Mouse (Mus musculus): Measurements from ENCODE around the gene Slc34a3. TPM values are rescaled to one million over a fixed set of nuclear protein-coding genes. Genes with fewer than 3 reads are reported as not detected.
A peak's percentile ranks its signal among the peaks of the same experiment; 100 is the strongest.

Slc34a3 gene
- polyA plus RNA-seq (2016; fragmentation: Nextera tagmentation; extraction: Ambion mirVana), result not detected in 2 replicates

GRCm38 (mm10) chr2:25234050-25234449 lies at the start of gene Slc34a3:
Slc34a3 (minus strand) TSS chr2:25234364.
- Histone ChIP-seq H3K4me2 (replicated peaks) (no peak within 1 kb of the TSS), H3K4me1 (no peaks in the 10 kb centered on the region), H3K9me3 (replicated peaks) (no peaks in the 10 kb centered on the region), H3K27me3 (peaks cover 25% of the 10 kb centered on the region), H3K27ac (no peak within 1 kb of the TSS), H3K9ac (no peak within 1 kb of the TSS), H3K4me3 (no peak within 1 kb of the TSS), H3K36me3 (no peaks in the 10 kb centered on the region)
- WGBS, result 87% methylated on average over 3 of the region's 3 CpGs
- no peak for ATAC-seq (ENCODE audit: low FRiP score)

- H3K36me3 ChIP-seq, result peaks cover 92% of the 10 kb centered on the region
- no peaks in the 10 kb centered on the region for H3K9me3 ChIP-seq (replicated peaks)
- no peak overlapping the region for H3K4me2 ChIP-seq (replicated peaks)
- no peaks in the 10 kb centered on the region for H3K27me3 ChIP-seq
- no peak for ATAC-seq (ENCODE audit: low FRiP score)
- no peak overlapping the region for H3K4me3 ChIP-seq
- whole genome bisulfite sequencing, result 60% methylated on average over 13 of the region's 13 CpGs
- H3K9ac ChIP-seq, result no peak overlapping the region
- no peak overlapping the region for H3K27ac ChIP-seq
- H3K4me1 ChIP-seq, result 0 out of 2 replicates have a peak, but pooled peaks cover 3% of the 10 kb centered on the region
Observed at GRCm38 (mm10) chr2:25278928-25279882, 45.0 kb upstream of the Slc34a3 start.

DNA sequence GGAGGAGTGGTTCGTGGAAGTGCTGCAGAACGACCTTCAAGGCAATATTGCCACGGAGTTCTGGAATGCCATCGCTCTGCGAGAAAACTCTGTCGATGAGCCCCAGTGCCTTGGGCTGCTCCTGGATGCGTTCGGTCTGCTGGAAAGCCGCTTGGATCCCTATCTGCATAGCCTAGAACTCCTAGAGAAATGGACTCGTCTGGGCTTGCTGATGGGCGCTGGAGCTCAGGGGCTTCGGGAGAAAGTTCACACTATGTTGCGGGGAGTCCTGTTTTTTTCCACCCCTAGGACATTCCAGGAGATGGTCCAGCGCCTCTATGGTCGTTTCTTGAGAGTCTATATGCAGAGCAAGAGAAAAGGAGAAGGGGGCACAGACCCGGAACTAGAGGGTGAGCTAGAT lies 38.8 kb upstream of the Slc34a3 start:
- 34% methylated on average over 16 of the region's 16 CpGs for WGBS
- no peak overlapping the region for H3K27ac ChIP-seq

DNA sequence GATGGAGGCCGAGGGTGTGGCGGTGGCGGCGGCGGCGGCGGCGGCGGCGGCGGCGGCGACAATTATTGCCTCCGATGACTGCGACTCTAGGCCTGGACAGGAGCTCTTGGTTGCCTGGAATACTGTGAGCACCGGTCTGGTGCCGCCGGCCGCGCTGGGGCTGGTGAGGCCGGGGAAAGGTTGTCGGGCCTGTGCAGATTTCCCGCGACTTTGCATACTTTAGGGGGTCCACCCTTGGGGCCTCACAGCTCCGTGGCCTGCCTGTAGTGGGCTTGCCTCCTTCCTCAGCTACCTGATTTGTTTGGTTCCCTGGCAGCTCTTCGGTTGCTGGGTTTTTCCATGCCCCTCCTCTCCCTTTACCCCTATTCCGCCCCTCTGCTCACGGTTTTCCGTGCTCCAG lies 38.4 kb upstream of the Slc34a3 start:
- Histone ChIP-seq H3K9ac (peak overlapping the region; percentile 93), H3K4me1 (peaks cover 32% of the 10 kb centered on the region), H3K4me2 (replicated peaks) (peak overlapping the region; percentile 86), H3K27me3 (no peaks in the 10 kb centered on the region), H3K4me3 (peak overlapping the region; percentile 90), H3K27ac (no peak overlapping the region), H3K9me3 (replicated peaks) (no peaks in the 10 kb centered on the region), H3K36me3 (peaks cover 54% of the 10 kb centered on the region)
- ATAC-seq (ENCODE audit: low FRiP score), result peak; percentile 72
- 2% methylated on average over 29 of the region's 29 CpGs for WGBS

More for the DNA sequence above, 38.8 kb upstream of the Slc34a3 start:
- Histone ChIP-seq H3K4me3 (peak overlapping the region; percentile 90), H3K36me3 (peaks cover 59% of the 10 kb centered on the region), H3K27me3 (no peaks in the 10 kb centered on the region), H3K9ac (peak overlapping the region; percentile 93), H3K4me1 (peaks cover 27% of the 10 kb centered on the region), H3K9me3 (replicated peaks) (no peaks in the 10 kb centered on the region), H3K4me2 (replicated peaks) (peak overlapping the region; percentile 86)
- no peak; the same call in 1 of the 2 replicates for ATAC-seq (ENCODE audit: low FRiP score)

GRCm38 (mm10) chr2:25271827-25272511 lies 37.8 kb upstream of the Slc34a3 start, which contains the start of the genes Ssna1 and Anapc2:
Ssna1 (minus strand) TSS chr2:25272438.
Anapc2 (plus strand) TSS chr2:25272478.
- H3K27ac ChIP-seq, result peak within 1 kb of the TSS; percentile 80
- under 1% methylated on average over 55 of the region's 55 CpGs for WGBS
- no peaks in the 10 kb centered on the region for H3K27me3 ChIP-seq
- peak within 1 kb of the TSS; percentile 86 for H3K4me2 ChIP-seq (replicated peaks)
- no peaks in the 10 kb centered on the region for H3K9me3 ChIP-seq (replicated peaks)
- ATAC-seq (ENCODE audit: low FRiP score), result peak; percentile 95
- H3K4me3 ChIP-seq, result peak within 1 kb of the TSS; percentile 90
- H3K4me1 ChIP-seq, result peaks cover 37% of the 10 kb centered on the region
- H3K9ac ChIP-seq, result peak within 1 kb of the TSS; percentile 93
- peaks cover 49% of the 10 kb centered on the region for H3K36me3 ChIP-seq

DNA sequence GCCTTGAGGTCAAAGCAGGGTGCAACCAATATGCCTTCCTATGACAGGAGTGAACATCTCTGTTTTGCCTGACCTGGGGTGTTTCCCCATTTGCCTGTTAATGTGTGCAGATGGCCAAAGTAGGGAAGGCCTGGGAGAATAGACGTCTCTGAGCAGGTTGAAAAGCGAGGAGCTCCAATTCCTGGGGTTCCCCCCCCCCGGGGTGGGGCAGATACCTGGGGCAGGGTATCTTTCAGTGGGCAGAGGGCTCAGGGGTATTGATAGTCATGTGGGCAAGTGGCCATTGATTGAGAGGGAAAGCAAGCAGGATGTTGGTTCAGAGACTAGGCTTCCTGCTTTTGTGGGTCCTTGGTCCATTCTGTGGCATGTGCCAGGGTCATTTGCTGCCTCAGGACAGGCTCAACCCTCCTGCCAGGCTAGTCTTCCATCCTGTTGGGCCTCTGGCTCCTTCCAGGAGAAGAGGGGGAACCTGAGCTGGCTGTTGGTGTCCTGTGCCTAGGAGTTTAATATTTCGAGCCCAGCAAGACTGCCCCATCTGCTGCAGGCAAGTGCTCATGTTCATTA lies 33.7 kb upstream of the Slc34a3 start:
- Histone ChIP-seq H3K9ac (no peak overlapping the region), H3K4me2 (replicated peaks) (0 out of 2 replicates have a peak overlapping the region, but pooled peaks have one; percentile 11), H3K9me3 (replicated peaks) (no peaks in the 10 kb centered on the region), H3K27ac (no peak overlapping the region), H3K4me1 (peaks cover 62% of the 10 kb centered on the region), H3K36me3 (peaks cover 19% of the 10 kb centered on the region), H3K27me3 (peaks cover 23% of the 10 kb centered on the region), H3K4me3 (no peak overlapping the region)
- no peak for ATAC-seq (ENCODE audit: low FRiP score)
- WGBS, result 73% methylated on average over 4 of the region's 4 CpGs

DNA sequence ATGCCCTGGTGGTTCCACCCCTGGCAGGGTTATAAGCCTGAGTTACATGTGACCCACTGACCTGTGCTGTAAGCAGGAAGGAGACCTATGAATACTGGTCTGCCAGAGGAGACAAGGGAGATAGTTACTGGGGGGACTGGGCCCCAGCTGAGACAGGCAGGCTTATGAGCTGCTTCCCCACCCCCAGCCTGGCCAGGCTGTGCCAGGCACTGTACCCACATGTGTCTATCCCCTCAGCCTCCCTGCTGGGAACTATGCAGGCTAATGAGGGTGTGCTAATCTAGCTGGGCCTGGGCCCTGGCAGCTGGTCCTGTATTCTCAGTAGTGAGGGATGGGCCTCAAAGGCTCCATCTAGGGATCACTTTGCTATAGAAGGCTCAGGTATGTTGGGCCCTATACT lies 33.1 kb upstream of the Slc34a3 start:
- Histone ChIP-seq H3K27ac (no peak overlapping the region; the same call in 1 of the 2 replicates), H3K27me3 (peaks cover 23% of the 10 kb centered on the region), H3K36me3 (peaks cover 19% of the 10 kb centered on the region), H3K9me3 (replicated peaks) (no peaks in the 10 kb centered on the region), H3K4me1 (peaks cover 62% of the 10 kb centered on the region), H3K9ac (no peak overlapping the region), H3K4me3 (no peak overlapping the region; the same call in 1 of the 2 replicates), H3K4me2 (replicated peaks) (peak overlapping the region; percentile 99)
- no peak for ATAC-seq (ENCODE audit: low FRiP score)

DNA sequence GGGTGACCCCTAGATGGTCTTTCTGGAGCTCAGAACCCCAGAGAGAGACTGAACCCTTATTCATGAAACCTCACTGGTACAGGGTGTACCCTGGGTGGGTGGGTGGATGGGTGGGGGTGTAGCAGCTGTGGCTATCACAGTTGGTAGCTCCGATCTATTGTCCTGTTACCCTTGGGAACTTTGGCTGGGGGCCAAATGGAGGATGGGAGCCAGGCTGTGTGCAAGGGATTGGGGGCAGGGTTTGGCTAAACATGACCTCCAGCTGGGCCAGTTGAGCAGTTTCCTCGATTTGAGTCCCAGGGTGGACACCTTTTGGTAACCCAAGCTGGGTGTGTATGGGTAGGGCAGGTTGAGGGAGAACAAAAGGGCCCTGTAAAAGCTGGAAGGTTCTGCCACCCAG lies 32.6 kb upstream of the Slc34a3 start:
- WGBS, result 46% methylated on average over 2 of the region's 2 CpGs
- Histone ChIP-seq H3K4me2 (replicated peaks) (peak overlapping the region; percentile 99), H3K4me1 (peaks cover 65% of the 10 kb centered on the region), H3K36me3 (peaks cover 19% of the 10 kb centered on the region), H3K27me3 (peaks cover 23% of the 10 kb centered on the region), H3K27ac (peak overlapping the region; percentile 8; the same call in 1 of the 2 replicates), H3K9me3 (replicated peaks) (no peaks in the 10 kb centered on the region), H3K9ac (peak overlapping the region; percentile 13), H3K4me3 (no peak overlapping the region; the same call in 1 of the 2 replicates)
- ATAC-seq (ENCODE audit: low FRiP score), result no peak

DNA sequence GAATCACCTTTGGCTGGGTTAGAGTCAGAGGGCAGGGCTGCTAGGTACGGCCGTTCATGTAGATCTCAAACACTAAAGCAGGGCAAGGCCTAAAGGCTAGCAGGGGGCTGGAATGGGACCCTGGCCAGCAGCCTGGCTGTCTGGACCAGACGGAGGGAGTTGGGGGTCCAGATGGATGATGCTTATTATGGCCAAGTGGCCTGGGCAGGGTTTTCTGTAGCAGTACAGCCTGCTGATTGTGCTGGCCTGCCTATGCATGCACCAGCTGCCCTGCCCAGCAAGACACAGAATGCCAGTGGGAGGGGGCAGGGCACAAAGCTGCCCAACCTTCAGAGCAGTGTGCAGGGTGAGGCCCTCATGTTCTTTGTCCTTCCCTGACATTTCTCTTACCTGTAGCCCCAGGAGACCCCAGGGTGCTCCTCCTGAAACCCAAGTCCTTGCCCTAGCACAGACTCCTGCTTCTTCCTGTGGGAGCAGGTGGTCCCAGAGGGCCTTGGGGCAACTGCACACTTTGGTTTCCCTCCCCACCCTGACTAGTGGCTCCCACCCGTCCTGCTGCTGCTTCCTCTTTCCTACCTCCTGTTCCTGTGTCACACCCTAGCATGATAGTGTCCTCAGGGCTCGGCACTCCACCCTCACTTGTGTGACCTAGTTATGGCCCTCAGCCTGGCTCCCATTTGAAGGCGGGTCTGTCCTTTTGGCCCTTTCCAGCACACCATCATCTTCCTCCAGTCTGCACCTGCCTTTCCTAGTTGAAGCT lies 31.9 kb upstream of the Slc34a3 start:
- Histone ChIP-seq H3K4me3 (no peak overlapping the region), H3K36me3 (peaks cover 19% of the 10 kb centered on the region), H3K4me1 (peaks cover 58% of the 10 kb centered on the region), H3K9ac (peak overlapping the region; percentile 13), H3K4me2 (replicated peaks) (peak overlapping the region; percentile 99), H3K27me3 (peaks cover 23% of the 10 kb centered on the region), H3K27ac (0 out of 2 replicates have a peak overlapping the region, but pooled peaks have one; percentile 8), H3K9me3 (replicated peaks) (no peaks in the 10 kb centered on the region)
- WGBS, result 61% methylated on average over 6 of the region's 6 CpGs
- no peak for ATAC-seq (ENCODE audit: low FRiP score)

- peaks cover 15% of the 10 kb centered on the region for H3K36me3 ChIP-seq
- H3K4me3 ChIP-seq, result 0 out of 2 replicates have a peak overlapping the region, but pooled peaks have one; percentile 1
- peaks cover 52% of the 10 kb centered on the region for H3K4me1 ChIP-seq
- H3K9ac ChIP-seq, result 0 out of 2 replicates have a peak overlapping the region, but pooled peaks have one; percentile 13
- H3K9me3 ChIP-seq (replicated peaks), result no peaks in the 10 kb centered on the region
- peaks cover 23% of the 10 kb centered on the region for H3K27me3 ChIP-seq
- ATAC-seq (ENCODE audit: low FRiP score), result no peak
- H3K4me2 ChIP-seq (replicated peaks), result peak overlapping the region; percentile 99
- WGBS, result 74% methylated on average over 3 of the region's 3 CpGs
- no peak overlapping the region for H3K27ac ChIP-seq
Observed at GRCm38 (mm10) chr2:25264851-25265250, 30.7 kb upstream of the Slc34a3 start.

- Histone ChIP-seq H3K27ac (no peak overlapping the region), H3K9ac (peak overlapping the region; percentile 13; the same call in 1 of the 2 replicates), H3K9me3 (replicated peaks) (no peaks in the 10 kb centered on the region), H3K27me3 (peaks cover 23% of the 10 kb centered on the region), H3K4me1 (peaks cover 52% of the 10 kb centered on the region), H3K4me3 (peak overlapping the region; percentile 62), H3K36me3 (peaks cover 9% of the 10 kb centered on the region), H3K4me2 (replicated peaks) (peak overlapping the region; percentile 99)
- ATAC-seq (ENCODE audit: low FRiP score), result no peak
- WGBS, result 83% methylated on average over 5 of the region's 5 CpGs
Observed at GRCm38 (mm10) chr2:25264286-25264660, 30.1 kb upstream of the Slc34a3 start.
